Mouse (Mus musculus) testis, adult 2 months (tissue): ENCODE data around the gene Ndrg4.

ENCODE experiments used
- CTCF ChIP-seq: fragments of 200-500 bp; IDR thresholded peaks from 2 replicates; pipeline ENCODE4 v1.5.1; 2012; ENCODE audit warnings: low read depth, mild to moderate bottlenecking, inconsistent platforms, low read length, moderate library complexity; ENCODE audit not compliant: control insufficient read depth, insufficient read depth, insufficient replicate concordance
- POLR2A ChIP-seq: fragments of 200-500 bp; IDR thresholded peaks from 2 replicates; pipeline ENCODE4 v1.6.1; 2012; ENCODE audit warnings: low read depth, mild to moderate bottlenecking, inconsistent platforms, low read length, moderate library complexity; ENCODE audit not compliant: control insufficient read depth

- no peak for TF ChIP-seq CTCF
- TF ChIP-seq POLR2A: no peak
Observed at GRCm38 (mm10) chr8:95690929-95691541, 14.3 kb downstream of the Ndrg4 start.
